Mouse (Mus musculus): ENCODE results near the gene Muc3a.

- TF ChIP-seq CTCF (IDR thresholded peaks at IDR 0.05; ENCODE audit: extremely low read depth, insufficient read length, insufficient replicate concordance, low read depth, low read length) (no peak), POLR2A (IDR thresholded peaks at IDR 0.05; ENCODE audit: low read depth, low read length) (no peak)
Observed at GRCm38 (mm10) chr5:137161853-137162252, 50.3 kb downstream of the Muc3a start.

Data from small intestine, adult 2 months (tissue).